Mouse (Mus musculus) cerebellum, adult (tissue): ENCODE measurements around the gene Ell.
A peak's percentile ranks its signal among the peaks of the same experiment; 100 is the strongest.

ENCODE experiments used
- ATAC-seq: cut with Nextera tagmentation; 2 replicates; pipeline ENCODE4 v1.9.2; 2017; ENCODE audit warnings: mild to moderate bottlenecking, moderate library complexity, mixed read lengths; ENCODE audit not compliant: insufficient number of reproducible peaks, low FRiP score, low TSS enrichment

Ell gene

GRCm38 (mm10) chr8:70596216-70596615, 57.0 kb downstream of the Ell start:
- no peak for ATAC-seq

GRCm38 (mm10) chr8:70596775-70597416, 57.6 kb downstream of the Ell start:
- no peak for ATAC-seq

- ATAC-seq = peak; percentile 3; the same call in 1 of the 2 replicates
These were observed 58.4 kb downstream of the Ell start for GRCm38 (mm10) chr8:70597417-70598272.

GRCm38 (mm10) chr8:70598283-70598682, 59.0 kb downstream of the Ell start:
- peak; percentile 65 for ATAC-seq

- ATAC-seq = no peak
These were observed 59.5 kb downstream of the Ell start for GRCm38 (mm10) chr8:70598722-70599121.

GRCm38 (mm10) chr8:70599507-70600290, 60.4 kb downstream of the Ell start:
- ATAC-seq = no peak

- no peak for ATAC-seq
These were observed 61.4 kb downstream of the Ell start for GRCm38 (mm10) chr8:70600473-70601270.

GRCm38 (mm10) chr8:70601271-70601649, 62.0 kb downstream of the Ell start:
- no peak for ATAC-seq

- ATAC-seq = no peak
These were observed 63.0 kb downstream of the Ell start for GRCm38 (mm10) chr8:70602139-70602811.

- ATAC-seq = no peak
These were observed 65.3 kb downstream of the Ell start for GRCm38 (mm10) chr8:70604558-70604957.

- ATAC-seq = no peak
These were observed 66.9 kb downstream of the Ell start for GRCm38 (mm10) chr8:70605871-70606779.

GRCm38 (mm10) chr8:70606780-70607602, 67.7 kb downstream of the Ell start:
- ATAC-seq = no peak

- ATAC-seq = no peak
These were observed 68.3 kb downstream of the Ell start for GRCm38 (mm10) chr8:70607603-70607897.

GRCm38 (mm10) chr8:70607898-70608748, 68.9 kb downstream of the Ell start:
- no peak for ATAC-seq

- ATAC-seq = no peak
These were observed 69.6 kb downstream of the Ell start, which contains the start of gene Ssbp4 for GRCm38 (mm10) chr8:70608749-70609367. Gene Ssbp4 (minus strand): TSS chr8:70608872.

GRCm38 (mm10) chr8:70609368-70609848, 70.2 kb downstream of the Ell start:
- no peak for ATAC-seq
